Mouse (Mus musculus) embryonic fibroblast, embryonic 13.5 days (primary cell): ENCODE results near the gene Stard13.

ENCODE experiments used
- CTCF ChIP-seq: IDR thresholded peaks from 2 replicates; pipeline ENCODE4 v1.5.1; 2011; ENCODE audit warnings: mild to moderate bottlenecking, control low read depth, low read length, moderate library complexity, borderline replicate concordance; ENCODE audit not compliant: insufficient read depth
- POLR2A ChIP-seq: IDR thresholded peaks from 2 replicates; pipeline ENCODE4 v1.6.1; 2011; ENCODE audit warnings: low read depth, mild to moderate bottlenecking, control low read depth, low read length, moderate library complexity

- TF ChIP-seq CTCF (no peak), POLR2A (no peak)
These were observed 33.4 kb upstream of the Stard13 start for GRCm38 (mm10) chr5:151266896-151267634.
